Mouse (Mus musculus) liver, adult 2 months (tissue): ENCODE measurements around the gene Macrod1. TPM values are rescaled to one million over a fixed set of nuclear protein-coding genes. Genes with fewer than 3 reads are reported as not detected.
A peak's percentile ranks its signal among the peaks of the same experiment; 100 is the strongest.
"Not testable (repeated sequence)": the region's sequence is repeated elsewhere in the genome, so short reads cannot be mapped to it uniquely, and the experiment has no call there.

ENCODE experiments used
- DNase-seq: peaks from one replicate; pipeline ENCODE4 v3.0.0-alpha.2; 2011; ENCODE audit warnings: low read depth, low spot score; ENCODE audit errors: extremely low read depth
- H3K27ac ChIP-seq: fragments of 200-500 bp; replicated peaks from 2 replicates; pipeline ENCODE4 v1.5.1; 2012; ENCODE audit warnings: low read depth, mild to moderate bottlenecking, control low read depth, inconsistent platforms, low read length; ENCODE audit not compliant: insufficient read depth
- H3K27me3 ChIP-seq: fragments of 200-500 bp; 2 replicates; pipeline ENCODE4 v1.6.1; 2012; ENCODE audit warnings: mild to moderate bottlenecking, moderate library complexity, low read length, inconsistent platforms; ENCODE audit not compliant: control insufficient read depth, insufficient read depth
- H3K36me3 ChIP-seq: fragments of 200-500 bp; 2 replicates; pipeline ENCODE4 v1.6.1; 2012; ENCODE audit warnings: low read length, inconsistent platforms; ENCODE audit not compliant: control insufficient read depth, insufficient read depth
- H3K4me1 ChIP-seq: fragments of 200-500 bp; 2 replicates; pipeline ENCODE4 v1.6.1; 2011; ENCODE audit warnings: low read length; ENCODE audit not compliant: control insufficient read depth, insufficient read depth
- H3K4me3 ChIP-seq: fragments of 200-500 bp; 2 replicates; pipeline ENCODE4 v1.5.1; 2011; ENCODE audit warnings: low read depth, mild to moderate bottlenecking, control low read depth, low read length, moderate library complexity; ENCODE audit not compliant: insufficient read depth
- H3K79me2 ChIP-seq: fragments of 200-500 bp; 2 replicates; pipeline ENCODE4 v1.6.1; 2012; ENCODE audit warnings: inconsistent platforms, mild to moderate bottlenecking, low read length, moderate library complexity; ENCODE audit not compliant: control insufficient read depth, insufficient read depth
- H3K9ac ChIP-seq: fragments of 200-500 bp; 2 replicates; pipeline ENCODE4 v1.6.1; 2012; ENCODE audit warnings: low read depth, mild to moderate bottlenecking, control low read depth, inconsistent platforms, low read length
- CTCF ChIP-seq: fragments of 200-500 bp; IDR thresholded peaks from 2 replicates; pipeline ENCODE4 v1.5.1; 2011; ENCODE audit warnings: low read depth, low read length, control low read depth
- POLR2A ChIP-seq: fragments of 200-500 bp; IDR thresholded peaks from 2 replicates; pipeline ENCODE4 v1.6.1; 2011; ENCODE audit warnings: low read length, control low read depth; ENCODE audit not compliant: insufficient read depth; ENCODE audit errors: extremely low read depth
- WGBS: fragments of 180-500 bp; shearing (Covaris S2); methylation state at CpG from one replicate; pipeline ENCODE4 v1.1.7; 2018; 5-methylcytosine and 5-hydroxymethylcytosine counted together
- polyA plus RNA-seq: library from polyadenylated mRNA; depleted of rRNA; stranded (reverse); fragments of >200 nt; gene quantifications from 2 replicates; pipeline ENCODE4 v1.2.3, GENCODE M21; 2012
- total RNA-seq: library from RNA; depleted of rRNA; stranded (reverse); fragments of >200 nt; gene quantifications from 2 replicates; pipeline ENCODE4 v1.2.3, GENCODE M21; 2014

Gene Macrod1
- total and polyA plus RNA-seq, 2 experiments: 12.2 to 115 TPM

- no peaks in the 10 kb centered on the region for H3K36me3 ChIP-seq
- WGBS: 71% methylated on average over 35 of the region's 35 CpGs
- H3K4me3 ChIP-seq: peak overlapping the region; percentile 16; the same call in 1 of the 2 replicates
- TF ChIP-seq CTCF (no peak), POLR2A (no peak)
- 0 out of 2 replicates have a peak overlapping the region, but pooled peaks have one; percentile 33 for H3K9ac ChIP-seq
- 0 out of 2 replicates have a peak, but pooled peaks cover 2% of the 10 kb centered on the region for H3K4me1 ChIP-seq
- H3K27ac ChIP-seq: no peak overlapping the region; the same call in 1 of the 2 replicates
- 0 out of 2 replicates have a peak, but pooled peaks cover 2% of the 10 kb centered on the region for H3K79me2 ChIP-seq
- H3K27me3 ChIP-seq: no peaks in the 10 kb centered on the region
- DNase-seq: no peak
These were observed 13.5 kb downstream of the Macrod1 start for GRCm38 (mm10) chr19:7069781-7070763.

GRCm38 (mm10) chr19:7070775-7071174 lies 14.2 kb downstream of the Macrod1 start:
- 0 out of 2 replicates have a peak, but pooled peaks cover 2% of the 10 kb centered on the region for H3K4me1 ChIP-seq
- TF ChIP-seq POLR2A (no peak), CTCF (no peak)
- no peaks in the 10 kb centered on the region for H3K27me3 ChIP-seq
- 0 out of 2 replicates have a peak, but pooled peaks cover 2% of the 10 kb centered on the region for H3K79me2 ChIP-seq
- H3K36me3 ChIP-seq: no peaks in the 10 kb centered on the region
- no peak overlapping the region for H3K4me3 ChIP-seq
- H3K27ac ChIP-seq: no peak overlapping the region
- no peak overlapping the region for H3K9ac ChIP-seq
- no peak for DNase-seq
- WGBS: 66% methylated on average over 4 of the region's 4 CpGs

- Histone ChIP-seq H3K4me3 (no peak overlapping the region), H3K9ac (no peak overlapping the region), H3K27ac (no peak overlapping the region), H3K4me1 (no peaks in the 10 kb centered on the region), H3K36me3 (no peaks in the 10 kb centered on the region), H3K27me3 (no peaks in the 10 kb centered on the region), H3K79me2 (no peaks in the 10 kb centered on the region; the same call in 1 of the 2 replicates)
- 83% methylated on average over 6 of the region's 6 CpGs for WGBS
- TF ChIP-seq CTCF (no peak), POLR2A (no peak)
- no peak for DNase-seq
These were observed 15.6 kb downstream of the Macrod1 start for GRCm38 (mm10) chr19:7072221-7072620.

GRCm38 (mm10) chr19:7073997-7074781 lies 17.6 kb downstream of the Macrod1 start:
- 91% methylated on average over 12 of the region's 12 CpGs for WGBS
- no peak overlapping the region for H3K4me3 ChIP-seq
- DNase-seq: no peak
- no peaks in the 10 kb centered on the region for H3K36me3 ChIP-seq
- no peak overlapping the region for H3K27ac ChIP-seq
- H3K9ac ChIP-seq: no peak overlapping the region
- H3K4me1 ChIP-seq: no peaks in the 10 kb centered on the region
- no peak for TF ChIP-seq CTCF
- no peak for TF ChIP-seq POLR2A
- H3K27me3 ChIP-seq: no peaks in the 10 kb centered on the region
- H3K79me2 ChIP-seq: no peaks in the 10 kb centered on the region; the same call in 1 of the 2 replicates

GRCm38 (mm10) chr19:7075336-7075735 lies 18.7 kb downstream of the Macrod1 start:
- not testable (repeated sequence) for H3K9ac ChIP-seq, H3K27ac ChIP-seq, H3K27me3 ChIP-seq, H3K4me3 ChIP-seq, H3K4me1 ChIP-seq, H3K79me2 ChIP-seq, H3K36me3 ChIP-seq
- WGBS: 67% methylated on average over 11 of the region's 11 CpGs
- peak; percentile 70 for DNase-seq
